Mouse (Mus musculus): ENCODE data around the gene Ankib1.

DNA sequence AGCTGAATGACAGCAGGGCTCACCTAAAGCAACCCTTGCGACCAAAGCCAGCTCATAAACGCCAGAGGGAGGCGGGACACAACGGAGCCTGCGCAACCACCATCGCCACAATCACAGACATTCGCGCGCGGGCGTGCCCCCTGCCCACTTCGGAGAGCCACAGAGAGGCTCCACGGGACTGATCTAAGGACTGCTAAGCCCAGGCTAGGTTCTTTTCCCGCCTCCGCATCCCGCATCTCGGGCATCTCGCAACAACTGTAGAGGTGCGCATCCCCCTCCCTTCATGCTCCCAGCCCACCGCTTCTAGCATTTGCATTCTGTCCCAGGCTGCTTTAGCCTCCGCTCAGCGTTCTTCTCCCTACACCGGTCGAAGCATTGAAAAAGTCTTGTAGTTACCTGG, 42.3 kb upstream of the Ankib1 start, which contains the start of gene Lrrd1:
- TF ChIP-seq FLI1 (IDR thresholded peaks at IDR 0.05; ENCODE audit: low read length) (no peak), GATA1 (IDR thresholded peaks at IDR 0.05; ENCODE audit: borderline replicate concordance, low read length) (no peak)

Measured in megakaryocyte, embryonic 14.5 days (primary cell).